Mouse (Mus musculus) ES-E14 (cell line): ENCODE results near the gene Abcc1.

Source experiments
- HCFC1 ChIP-seq: IDR thresholded peaks from 2 replicates; pipeline ENCODE4 v1.6.1; 2012; ENCODE audit warnings: low read length, inconsistent platforms, borderline replicate concordance; ENCODE audit not compliant: insufficient read depth
- ZNF384 ChIP-seq: IDR thresholded peaks from 2 replicates; pipeline ENCODE4 v1.6.1; 2012; ENCODE audit warnings: low read depth, low read length, inconsistent platforms

GRCm38 (mm10) chr16:14344967-14345366, 16.4 kb upstream of the Abcc1 start:
- TF ChIP-seq HCFC1 = no peak
- no peak for TF ChIP-seq ZNF384
